Mouse (Mus musculus) adrenal gland (tissue): ENCODE results near the gene 1700092M07Rik.

ENCODE experiments used
- intact Hi-C: fragments of 180-260 bp; cut with DNase I; formaldehyde crosslinking; loops from one replicate; pipeline ENCODE4 v1.15.1; 2025

1700092M07Rik gene

DNA sequence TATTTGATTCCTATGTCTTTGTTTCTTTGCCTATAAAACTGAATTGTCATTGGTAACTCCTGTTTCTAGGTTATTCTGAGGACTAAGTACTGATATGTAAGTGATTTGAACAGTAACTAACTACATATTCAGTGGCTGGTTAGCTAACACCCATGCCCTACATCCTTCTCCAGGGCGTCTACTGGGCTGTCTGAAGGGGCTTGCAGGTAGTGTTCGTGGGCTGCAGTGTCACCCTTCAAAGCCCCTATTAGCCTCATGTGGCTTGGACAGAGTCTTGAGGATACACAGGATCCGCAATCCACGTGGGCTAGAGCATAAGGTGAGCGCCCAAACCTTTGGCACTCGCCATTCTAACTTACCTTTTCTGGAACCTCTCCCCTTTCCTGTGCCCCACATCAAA is 872 bp upstream of the 1700092M07Rik start:
- intact Hi-C loops, result no loop called here

- intact Hi-C loops, result no loop called here
These were observed 838 bp downstream of the 1700092M07Rik start, which contains the start of gene Stx5a for GRCm38 (mm10) chr19:8741243-8741869. Gene Stx5a, plus strand, starts transcription at chr19:8741413.

DNA sequence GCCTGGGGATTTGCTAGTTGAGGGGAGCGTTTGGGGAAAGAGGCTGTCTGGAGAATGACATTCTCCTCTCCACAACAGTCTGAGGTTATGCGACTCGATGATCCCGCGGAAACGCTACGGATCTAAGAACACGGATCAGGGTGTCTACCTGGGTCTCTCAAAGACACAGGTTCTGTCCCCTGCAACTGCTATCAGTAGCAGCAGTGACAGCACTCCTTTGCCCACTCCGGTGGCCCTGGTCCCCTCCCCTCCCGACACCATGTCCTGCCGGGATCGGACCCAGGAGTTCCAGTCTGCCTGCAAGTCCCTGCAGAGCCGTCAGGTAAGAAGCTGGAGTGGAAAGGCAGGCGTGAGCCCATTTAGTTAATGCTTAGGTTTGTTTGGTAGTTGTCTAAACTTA is 1.7 kb downstream of the 1700092M07Rik start:
- intact Hi-C loops, result no loop called here

DNA sequence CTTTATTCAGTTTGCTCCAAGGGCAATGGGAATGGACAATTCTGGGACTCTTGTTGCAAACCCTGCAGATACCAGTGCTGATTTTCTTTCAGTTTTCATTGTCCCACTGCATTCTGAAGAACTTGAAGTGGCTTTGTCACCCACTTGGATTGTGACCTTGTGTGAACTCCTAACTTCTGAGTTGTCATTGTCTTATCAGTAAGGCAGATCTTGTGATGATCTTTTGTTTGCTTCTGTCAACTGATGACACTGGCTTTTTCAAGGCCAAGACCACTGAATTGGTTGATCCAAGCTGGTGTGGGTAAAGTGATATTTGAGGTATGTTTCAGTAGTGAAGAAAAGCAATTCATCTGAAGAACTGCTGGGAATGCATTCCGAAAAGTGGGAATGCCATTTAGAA is 4.9 kb downstream of the 1700092M07Rik start:
- intact Hi-C loops, result no loop called here

- intact Hi-C loops, result no loop called here
These were observed 6.8 kb downstream of the 1700092M07Rik start for GRCm38 (mm10) chr19:8747368-8747767.

DNA sequence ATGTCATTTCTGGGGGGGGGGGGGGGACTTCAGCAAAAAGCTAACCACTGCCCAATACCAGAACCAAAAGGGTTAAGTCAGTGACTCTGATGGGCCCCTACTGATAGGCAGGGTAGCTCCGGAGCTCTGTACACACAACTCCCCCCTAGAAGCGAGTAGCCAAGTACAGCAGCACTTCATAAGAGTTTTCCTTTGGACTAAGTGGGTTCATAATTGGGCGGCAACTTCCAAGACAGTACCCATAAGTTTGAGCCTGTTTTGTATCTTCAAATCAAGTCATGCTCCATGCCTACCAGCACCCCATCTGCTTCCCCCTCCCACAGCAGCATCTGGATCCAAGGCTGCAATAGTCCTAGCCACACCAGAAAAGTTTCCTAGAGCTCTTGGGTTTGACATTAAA is 15.1 kb downstream of the 1700092M07Rik start:
- intact Hi-C loops, result loop anchor here (10.0 kb wide), 1 partner anchor 59 kb away; the partner anchor contains the start of gene Ttc9c

DNA sequence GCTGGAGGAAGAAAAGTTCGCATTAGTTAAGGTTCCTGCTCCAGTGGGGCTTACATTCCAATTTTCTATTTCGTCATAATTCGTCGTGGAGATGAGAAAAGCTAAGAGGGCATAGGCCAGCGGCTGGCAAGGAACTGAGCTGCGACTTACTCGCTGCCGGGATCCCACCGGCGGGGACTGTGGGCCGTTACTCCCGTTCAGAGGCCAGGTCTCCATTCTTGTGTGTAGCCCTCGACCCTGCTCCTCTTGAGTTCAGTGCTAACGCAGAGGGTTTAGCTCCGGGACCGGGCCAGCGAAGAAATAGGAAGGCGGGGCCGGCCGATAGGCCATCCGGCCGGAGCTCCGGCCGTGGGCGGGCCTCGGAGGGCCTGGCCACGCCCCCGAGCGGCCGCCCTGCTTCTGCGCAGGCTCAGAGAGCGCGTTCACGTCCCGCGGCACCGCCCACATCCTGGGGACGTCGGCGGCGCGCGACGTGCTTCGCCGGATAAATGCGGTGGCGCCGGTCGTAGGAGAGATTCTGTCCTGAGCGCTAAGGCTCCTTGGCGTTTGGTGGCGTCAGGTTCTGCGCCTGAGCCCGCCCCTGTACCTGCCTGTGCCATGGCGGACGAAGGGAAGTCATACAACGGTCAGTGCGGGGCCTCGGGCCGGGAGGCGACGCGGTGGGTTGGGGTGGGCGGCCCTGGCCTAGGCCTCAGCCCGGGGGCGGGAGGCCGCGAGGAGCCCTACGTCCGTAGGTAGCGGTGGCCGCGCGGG is 16.3 kb downstream of the 1700092M07Rik start, which contains the start of gene Nxf1:
Gene Nxf1 (plus strand): TSS at position 439 of the 753 bp plus-strand sequence.
- intact Hi-C loops, result loop anchor here (10.0 kb wide), 1 partner anchor 58 kb away; the partner anchor contains the start of gene Ttc9c

DNA sequence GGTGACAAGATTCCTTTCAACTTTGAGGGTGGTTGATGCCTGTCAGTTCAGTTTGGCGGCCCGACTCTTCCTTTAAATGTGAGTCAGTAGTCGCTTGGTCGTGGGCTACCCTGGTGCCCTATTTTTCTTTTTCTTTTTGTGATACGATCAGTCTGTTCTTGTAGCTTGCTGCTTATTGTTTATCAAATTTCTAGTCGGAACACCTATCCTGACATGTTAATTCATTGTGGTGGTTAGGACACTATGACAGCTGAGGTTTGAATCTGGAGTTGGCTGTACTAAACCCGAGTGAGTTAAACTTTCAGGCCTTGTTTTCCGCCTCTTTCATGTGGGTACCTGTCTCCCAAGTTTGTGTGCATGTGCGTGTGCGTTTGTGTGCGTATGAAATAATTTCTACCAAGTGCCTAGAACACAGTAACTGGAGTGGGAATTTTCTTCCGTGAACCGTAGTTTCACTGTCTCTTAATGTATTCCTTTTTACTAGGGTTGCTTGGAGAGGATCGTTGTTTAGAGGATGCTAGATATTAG is 17.0 kb downstream of the 1700092M07Rik start:
- intact Hi-C loops, result loop anchor here (10.0 kb wide), 1 partner anchor 57 kb away; the partner anchor contains the start of gene Ttc9c

- intact Hi-C loops, result loop anchor here (10.0 kb wide), 1 partner anchor 56 kb away; the partner anchor contains the start of gene Ttc9c
These were observed 18.4 kb downstream of the 1700092M07Rik start for GRCm38 (mm10) chr19:8758899-8759298.

- intact Hi-C loops, result no loop called here
These were observed 20.2 kb downstream of the 1700092M07Rik start for GRCm38 (mm10) chr19:8760757-8761156.

- intact Hi-C loops, result no loop called here
These were observed 22.8 kb downstream of the 1700092M07Rik start for GRCm38 (mm10) chr19:8763276-8763675.

DNA sequence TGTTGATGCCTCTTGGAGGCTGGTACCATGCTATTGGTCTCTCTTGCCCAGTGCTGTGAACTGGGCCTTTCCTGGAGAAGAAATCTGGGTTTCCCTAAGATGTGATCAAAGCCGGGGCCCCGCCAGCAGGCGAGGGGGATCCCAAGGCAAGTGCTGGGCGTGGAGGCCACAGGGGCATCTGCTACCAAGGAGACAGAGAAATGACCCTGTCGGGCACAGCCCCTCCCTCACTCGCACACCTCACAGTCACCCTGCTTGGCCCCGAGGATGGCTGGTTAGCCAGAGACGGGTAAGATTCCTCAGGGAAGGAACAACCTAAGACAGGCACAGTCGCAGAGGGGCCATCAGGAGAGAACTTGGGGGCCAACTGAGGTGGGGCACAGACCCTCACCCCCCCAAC is 25.0 kb downstream of the 1700092M07Rik start:
- intact Hi-C loops, result no loop called here

- intact Hi-C loops, result loop anchor here (5.0 kb wide), 1 partner anchor 47 kb away; the partner anchor contains the start of gene Ttc9c
These were observed 30.2 kb downstream of the 1700092M07Rik start, which contains the start of gene Tmem223 for GRCm38 (mm10) chr19:8770567-8771270. Gene Tmem223, plus strand, starts transcription at chr19:8770996.

DNA sequence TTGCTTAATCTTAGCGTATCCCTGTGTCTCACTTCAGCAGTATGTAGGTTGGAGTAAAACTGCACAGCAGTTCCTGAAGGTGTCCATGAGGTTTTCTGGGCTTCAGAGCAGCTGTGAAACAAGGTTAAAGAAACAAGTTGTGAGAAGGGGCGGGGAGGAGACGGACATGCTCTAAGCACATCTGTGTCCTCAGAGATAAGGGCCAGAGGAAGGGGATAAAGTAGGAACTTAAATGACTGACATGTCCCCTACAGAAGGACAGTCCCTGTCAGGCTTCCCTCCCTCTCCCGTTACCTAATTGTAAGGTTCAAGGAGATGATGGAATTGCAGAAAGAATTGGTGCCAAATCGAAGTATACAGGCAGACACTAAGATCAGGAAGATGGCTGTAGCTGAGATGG is 32.5 kb downstream of the 1700092M07Rik start:
- intact Hi-C loops, result loop anchor here (5.0 kb wide), 1 partner anchor 44 kb away; the partner anchor contains the start of gene Ttc9c

- intact Hi-C loops, result loop anchor here (5.0 kb wide), 1 partner anchor 44 kb away; the partner anchor contains the start of gene Ttc9c
These were observed 32.9 kb downstream of the 1700092M07Rik start for GRCm38 (mm10) chr19:8773409-8773808.

GRCm38 (mm10) chr19:8774086-8774835 is 33.7 kb downstream of the 1700092M07Rik start, which contains the start of gene Tmem179b:
Gene Tmem179b, minus strand, starts transcription at chr19:8774467.
- intact Hi-C loops, result loop anchor here (5.0 kb wide), 1 partner anchor 43 kb away; the partner anchor contains the start of gene Ttc9c

GRCm38 (mm10) chr19:8774951-8775421 is 34.5 kb downstream of the 1700092M07Rik start:
- intact Hi-C loops, result loop anchor here (5.0 kb wide), 1 partner anchor 42 kb away; the partner anchor contains the start of gene Ttc9c

DNA sequence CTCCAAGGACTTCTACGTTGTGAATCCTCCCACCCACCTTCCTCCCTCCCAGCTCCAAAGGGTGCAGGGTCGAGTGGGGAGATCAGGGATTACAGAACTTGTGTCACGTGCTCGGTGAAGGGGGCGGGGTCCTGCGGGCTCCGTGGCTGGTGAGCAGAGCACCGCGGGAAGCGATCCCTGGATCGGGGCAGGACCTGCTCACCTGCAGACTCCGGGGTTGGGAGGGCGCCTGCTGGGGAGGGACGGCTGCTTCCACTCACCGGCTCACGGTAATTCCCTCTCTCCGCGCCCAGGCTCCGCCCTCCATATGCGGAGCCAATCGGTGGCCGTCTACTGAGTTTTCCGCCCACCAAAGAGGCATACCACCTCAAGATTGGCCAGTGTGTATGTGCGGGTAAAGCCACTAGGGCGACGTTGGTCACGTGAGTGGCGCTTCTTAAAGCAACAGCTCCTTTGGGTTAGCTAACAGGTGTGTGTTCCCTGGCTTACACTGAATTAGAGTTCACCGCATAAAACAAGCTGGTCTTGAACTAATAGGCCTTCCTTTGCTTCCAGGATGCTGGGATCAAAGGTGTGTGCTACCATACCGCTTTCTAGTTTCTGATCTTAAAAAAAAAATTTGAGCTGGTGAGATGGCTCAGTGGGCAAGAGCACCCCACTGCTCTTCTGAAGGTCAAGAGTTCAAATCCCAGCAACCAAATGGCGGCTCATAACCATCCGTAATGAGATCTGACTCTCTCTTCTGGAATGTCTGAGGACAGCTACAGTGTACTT is 45.7 kb downstream of the 1700092M07Rik start, which contains the start of gene Taf6l:
Gene Taf6l (minus strand): TSS at position 410 of the 774 bp plus-strand sequence.
- intact Hi-C loops, result no loop called here

DNA sequence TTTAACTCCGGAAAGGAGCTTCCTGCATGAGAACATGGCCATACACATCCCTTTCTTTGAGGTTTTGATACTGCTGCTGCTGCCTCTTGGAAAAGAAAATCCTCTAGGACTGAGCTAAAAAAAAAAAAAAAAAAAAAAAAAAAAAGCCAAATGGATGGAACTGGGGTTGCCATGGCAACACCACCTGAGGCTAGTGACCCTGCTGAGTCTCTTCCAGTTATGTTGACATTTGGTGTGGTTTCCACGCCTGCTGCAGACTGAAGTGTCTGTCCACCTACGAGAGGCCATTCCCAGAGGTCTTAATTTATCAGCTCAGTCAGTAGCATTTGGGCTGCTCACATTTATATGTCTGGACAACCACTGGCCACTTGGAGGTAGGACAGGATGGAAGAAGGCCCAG is 48.0 kb downstream of the 1700092M07Rik start:
- intact Hi-C loops, result no loop called here
